Mouse (Mus musculus) midbrain, embryonic 11.5 days (tissue): ENCODE results near the gene Vmn1r152. TPM values are rescaled to one million over a fixed set of nuclear protein-coding genes. Genes with fewer than 3 reads are reported as not detected.
"Not testable (repeated sequence)": the region's sequence is repeated elsewhere in the genome, so short reads cannot be mapped to it uniquely, and the experiment has no call there.

Experiments
- ATAC-seq: fragments of 200-750 bp; cut with Nextera tagmentation; 2 replicates; pipeline ENCODE4 v1.8.0; 2017; ENCODE audit warnings: moderate TSS enrichment, moderate library complexity; ENCODE audit not compliant: low FRiP score
- DNase-seq: peaks from one replicate; pipeline ENCODE4 v3.0.0; 2015; ENCODE audit warnings: low spot score; ENCODE audit errors: missing footprints
- H3K27ac ChIP-seq: fragments of 300-500 bp; sonication (generic); 2 replicates; pipeline ENCODE4 v1.5.1; 2014; ENCODE audit warnings: low read depth, low read length
- H3K27me3 ChIP-seq: fragments of 300-500 bp; sonication (generic); 2 replicates; pipeline ENCODE4 v1.6.1; 2014; ENCODE audit warnings: mild to moderate bottlenecking, low read length, moderate library complexity, mixed read lengths; ENCODE audit not compliant: control insufficient read depth, insufficient read depth
- H3K36me3 ChIP-seq: fragments of 300-500 bp; sonication (generic); 2 replicates; pipeline ENCODE4 v1.6.1; 2014; ENCODE audit warnings: mild to moderate bottlenecking, low read length, moderate library complexity, mixed read lengths; ENCODE audit not compliant: control insufficient read depth, insufficient read depth
- H3K4me1 ChIP-seq: fragments of 300-500 bp; sonication (generic); 2 replicates; pipeline ENCODE4 v1.6.1; 2014; ENCODE audit warnings: low read length; ENCODE audit not compliant: control insufficient read depth, insufficient read depth
- H3K4me2 ChIP-seq: fragments of 300-500 bp; sonication (generic); 2 replicates; pipeline ENCODE4 v1.6.1; 2014; ENCODE audit warnings: mild to moderate bottlenecking, moderate library complexity
- H3K4me3 ChIP-seq: fragments of 300-500 bp; sonication (generic); 2 replicates; pipeline ENCODE4 v1.5.1; 2014; ENCODE audit warnings: low read depth, low read length
- H3K9ac ChIP-seq: fragments of 300-500 bp; sonication (generic); 2 replicates; pipeline ENCODE4 v1.6.1; 2014; ENCODE audit warnings: low read length
- H3K9me3 ChIP-seq: fragments of 300-500 bp; sonication (generic); 2 replicates; pipeline ENCODE4 v1.6.1; 2016; ENCODE audit warnings: low read length; ENCODE audit not compliant: control insufficient read depth
- WGBS: fragments of 180-500 bp; shearing (Covaris S2); extraction: QIAGEN DNeasy Blood & Tissue Kit; methylation state at CpG from one replicate; pipeline ENCODE4 v1.1.7; 2014; 5-methylcytosine and 5-hydroxymethylcytosine counted together
- polyA plus RNA-seq: library from polyadenylated mRNA; unstranded; fragments of >200 nt; fragmentation: Nextera tagmentation; extraction: Ambion mirVana; gene quantifications from 2 replicates; pipeline ENCODE4 v1.2.1, GENCODE M21; 2014

Gene Vmn1r152
- polyA plus RNA-seq: not detected in 2 replicates

DNA sequence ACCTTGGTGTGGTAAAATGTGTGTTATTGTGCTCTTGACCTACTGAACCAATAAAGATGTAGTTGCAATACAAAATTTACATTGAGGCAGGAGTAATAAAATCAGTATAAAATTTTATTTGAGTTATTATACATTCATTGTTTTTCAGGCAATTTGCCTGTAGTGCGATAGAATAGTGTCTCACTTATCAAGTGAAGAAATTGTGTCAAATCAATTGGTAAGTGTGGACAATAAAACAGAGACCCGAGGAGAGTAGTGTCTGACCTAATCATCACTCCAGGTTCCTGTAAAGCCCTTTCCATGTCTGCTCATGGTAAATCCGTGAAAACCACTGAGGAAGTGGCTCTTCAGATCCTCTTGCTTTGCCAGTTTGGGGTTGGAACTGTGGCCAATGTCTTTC lies at the start of gene Vmn1r152:
Vmn1r152 (plus strand) TSS at position 301 of the 400 bp plus-strand sequence.
- H3K4me1 ChIP-seq, H3K27ac ChIP-seq, DNase-seq, H3K27me3 ChIP-seq, H3K36me3 ChIP-seq, H3K9me3 ChIP-seq, H3K4me3 ChIP-seq, H3K9ac ChIP-seq, ATAC-seq, H3K4me2 ChIP-seq: not testable (repeated sequence)
- WGBS: no CpG with 5 or more reads among the region's 3 CpGs

DNA sequence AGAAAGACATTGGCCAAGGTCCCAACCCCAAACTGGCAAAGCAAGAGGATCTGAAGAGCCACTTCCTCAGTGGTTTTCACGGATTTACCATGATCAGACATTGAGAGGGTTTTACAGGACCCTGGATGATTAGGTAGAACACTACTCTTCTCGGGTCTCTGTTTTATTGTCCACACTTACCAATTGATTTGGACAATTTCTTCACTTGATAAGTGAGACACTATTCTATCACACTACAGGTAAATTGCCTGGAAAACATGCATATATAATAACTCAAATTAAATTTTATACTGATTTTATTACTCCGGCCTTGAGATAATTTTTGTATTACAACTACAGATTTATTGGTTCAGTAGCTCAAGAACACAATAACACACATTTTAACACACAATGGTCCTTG lies 23.2 kb upstream of the Vmn1r152 start, which contains the start of gene Vmn1r151:
Vmn1r151 (minus strand) TSS at position 101 of the 400 bp plus-strand sequence.
- H3K27me3 ChIP-seq, H3K4me1 ChIP-seq, H3K36me3 ChIP-seq, ATAC-seq, DNase-seq, H3K9ac ChIP-seq, H3K9me3 ChIP-seq, H3K4me2 ChIP-seq, H3K4me3 ChIP-seq, H3K27ac ChIP-seq: not testable (repeated sequence)
- 29% methylated on average over 1 of the region's 3 CpGs for WGBS

DNA sequence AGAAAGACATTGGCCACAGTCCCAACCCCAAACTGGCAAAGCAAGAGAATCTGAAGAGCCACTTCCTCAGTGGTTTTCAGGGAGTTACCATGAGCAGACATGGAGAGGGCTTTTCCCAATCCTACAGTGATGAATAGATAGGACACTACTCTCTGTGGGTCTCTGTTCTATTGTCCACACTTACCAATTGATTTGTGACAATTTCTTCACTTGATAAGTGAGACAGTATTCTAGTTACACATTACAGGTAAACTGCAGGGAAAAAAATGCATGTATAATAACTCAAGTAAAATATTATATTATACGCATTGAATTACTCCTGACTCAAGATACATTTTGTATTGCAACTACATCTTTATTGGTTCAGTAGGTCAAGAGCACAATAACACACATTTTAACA lies 12.0 kb downstream of the Vmn1r152 start, which contains the start of gene Gm8677:
Gm8677 (minus strand) TSS at position 101 of the 400 bp plus-strand sequence.
- H3K9ac ChIP-seq, H3K27me3 ChIP-seq, H3K4me3 ChIP-seq, H3K36me3 ChIP-seq, DNase-seq, H3K9me3 ChIP-seq, H3K4me1 ChIP-seq, ATAC-seq, H3K27ac ChIP-seq, H3K4me2 ChIP-seq: not testable (repeated sequence)
- WGBS: no CpG with 5 or more reads among the region's 1 CpGs

DNA sequence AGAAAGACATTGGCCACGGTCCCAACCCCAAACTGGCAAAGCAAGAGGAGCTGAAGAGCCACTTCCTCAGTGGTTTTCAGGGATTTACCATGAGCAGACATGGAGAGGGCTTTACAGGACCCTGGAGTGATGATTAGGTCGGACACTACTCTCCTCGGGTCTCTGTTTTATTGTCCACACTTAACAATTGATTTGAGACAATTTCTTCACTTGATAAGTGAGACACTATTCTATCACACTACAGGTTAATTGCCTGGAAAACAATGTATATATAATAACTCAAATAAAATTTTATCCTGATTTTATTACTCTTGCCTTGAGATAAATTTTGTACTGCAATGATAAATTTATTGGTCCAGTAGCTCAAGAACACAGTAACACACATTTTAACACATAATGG lies 42.5 kb downstream of the Vmn1r152 start, which contains the start of gene Gm4201:
Gm4201 (minus strand) TSS at position 101 of the 400 bp plus-strand sequence.
- WGBS: no CpG with 5 or more reads among the region's 3 CpGs
- H3K36me3 ChIP-seq, H3K9ac ChIP-seq, H3K27ac ChIP-seq, H3K27me3 ChIP-seq, H3K9me3 ChIP-seq, H3K4me3 ChIP-seq, H3K4me2 ChIP-seq, ATAC-seq, H3K4me1 ChIP-seq, DNase-seq: not testable (repeated sequence)

Other genes starting within 250 kb of the Vmn1r152 start
- gene Gm4187, start 193.2 kb upstream of the Vmn1r152 start, polyA plus RNA-seq: not detected in 2 replicates
- gene Gm8660, start 151.9 kb upstream of the Vmn1r152 start, polyA plus RNA-seq: not detected in 2 replicates
- not detected in 2 replicates for gene Vmn1r148, start 109.4 kb upstream of the Vmn1r152 start, polyA plus RNA-seq
- not detected in 2 replicates for gene Vmn1r149, start 84.7 kb upstream of the Vmn1r152 start, polyA plus RNA-seq
- not detected in 2 replicates for gene Gm10665, start 58.9 kb upstream of the Vmn1r152 start, polyA plus RNA-seq
- not detected in 2 replicates for gene Vmn1r151, start 23.3 kb upstream of the Vmn1r152 start, polyA plus RNA-seq
- gene Gm8677, start 11.9 kb downstream of the Vmn1r152 start, polyA plus RNA-seq: not detected in 2 replicates
- gene Gm4201, start 42.4 kb downstream of the Vmn1r152 start, polyA plus RNA-seq: not detected in 2 replicates
- not detected in 2 replicates for gene Gm4565, start 65.2 kb downstream of the Vmn1r152 start, polyA plus RNA-seq
- gene Vmn1r155, start 135.1 kb downstream of the Vmn1r152 start, polyA plus RNA-seq: not detected in 2 replicates
- not detected in 2 replicates for gene Gm8693, start 169.3 kb downstream of the Vmn1r152 start, polyA plus RNA-seq
- not detected in 2 replicates for gene Gm4567, start 196.7 kb downstream of the Vmn1r152 start, polyA plus RNA-seq
- gene Vmn1r157, start 238.7 kb downstream of the Vmn1r152 start, polyA plus RNA-seq: not detected in 2 replicates